Mouse (Mus musculus) brain, embryonic 14.5 days (tissue): Measurements from ENCODE around the gene Ehbp1.

Source experiments
- CTCF ChIP-seq: fragments of 200-500 bp; IDR thresholded peaks from 2 replicates; pipeline ENCODE4 v1.5.1; 2012; ENCODE audit warnings: inconsistent platforms, mild to moderate bottlenecking, moderate library complexity, borderline replicate concordance; ENCODE audit not compliant: insufficient read depth, insufficient read length; ENCODE audit errors: extremely low read depth
- POLR2A ChIP-seq: fragments of 200-500 bp; IDR thresholded peaks from 2 replicates; pipeline ENCODE4 v1.6.1; 2012; ENCODE audit warnings: mild to moderate bottlenecking, inconsistent platforms, borderline replicate concordance; ENCODE audit not compliant: poor library complexity, insufficient read depth, insufficient read length, severe bottlenecking; ENCODE audit errors: extremely low read depth

- TF ChIP-seq CTCF (no peak), POLR2A (no peak)
Measured at GRCm38 (mm10) chr11:22276656-22277055, 65.4 kb downstream of the Ehbp1 start.
